Mouse (Mus musculus): ENCODE measurements around the gene Plpp3.
A peak's percentile ranks its signal among the peaks of the same experiment; 100 is the strongest.

Gene Plpp3

DNA sequence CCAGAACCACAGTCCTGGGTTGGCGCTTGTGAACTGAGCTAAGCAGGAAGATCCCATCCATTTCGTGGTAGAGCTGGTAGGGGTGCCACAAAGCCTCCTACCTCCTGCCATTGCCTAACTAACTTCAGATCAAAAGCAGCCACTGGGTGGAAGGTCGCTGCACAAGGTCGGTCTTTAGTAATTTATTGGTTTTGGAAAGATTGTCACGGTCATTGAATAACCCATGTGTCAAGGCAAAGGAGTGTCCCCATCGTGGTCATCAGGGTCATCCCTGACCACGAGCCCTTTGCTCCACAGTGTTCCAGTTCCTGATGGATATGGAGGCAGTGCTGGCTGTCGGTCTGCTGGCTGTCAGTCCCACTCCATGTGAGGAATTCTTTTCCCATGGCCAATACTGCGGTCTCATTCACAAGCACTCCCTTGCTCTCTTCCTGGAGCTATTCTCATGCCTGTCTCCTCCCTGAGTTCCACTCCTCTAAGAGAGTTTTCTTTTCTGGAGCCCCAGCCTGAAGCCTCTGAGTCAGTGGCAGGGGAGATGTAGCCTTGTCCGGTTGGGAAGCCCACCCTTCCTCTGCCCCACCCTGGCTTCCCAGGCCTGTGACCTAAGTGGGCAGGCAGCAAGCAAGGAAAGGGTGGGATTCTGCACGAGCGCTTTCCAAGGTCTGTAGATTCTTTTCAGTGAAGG, 58.7 kb downstream of the Plpp3 start:
- DNase-seq (ENCODE audit: extremely low read depth, insufficient read length, low spot score) = no peak

DNA sequence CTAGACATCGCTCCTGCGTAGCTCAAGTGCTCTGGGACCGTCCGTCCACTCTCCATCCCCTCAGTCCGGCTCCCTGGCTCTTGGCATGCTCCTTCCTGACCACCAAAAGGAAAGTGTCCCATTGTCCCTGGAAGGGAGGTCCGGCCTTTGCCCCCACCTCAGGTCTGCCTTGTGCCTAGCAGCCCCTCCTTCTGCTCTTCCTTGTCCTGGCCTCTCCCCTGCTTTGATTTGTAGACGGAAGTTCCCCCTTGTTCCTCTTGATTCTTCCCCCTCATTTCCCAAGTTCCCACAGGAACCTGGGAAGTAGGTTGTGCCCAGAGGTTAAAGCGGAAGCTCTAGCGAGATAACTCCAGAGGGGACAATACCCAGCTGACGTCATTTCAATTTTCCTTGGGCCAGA, 61.1 kb downstream of the Plpp3 start:
- DNase-seq (ENCODE audit: extremely low read depth, insufficient read length, low spot score) = no peak

DNA sequence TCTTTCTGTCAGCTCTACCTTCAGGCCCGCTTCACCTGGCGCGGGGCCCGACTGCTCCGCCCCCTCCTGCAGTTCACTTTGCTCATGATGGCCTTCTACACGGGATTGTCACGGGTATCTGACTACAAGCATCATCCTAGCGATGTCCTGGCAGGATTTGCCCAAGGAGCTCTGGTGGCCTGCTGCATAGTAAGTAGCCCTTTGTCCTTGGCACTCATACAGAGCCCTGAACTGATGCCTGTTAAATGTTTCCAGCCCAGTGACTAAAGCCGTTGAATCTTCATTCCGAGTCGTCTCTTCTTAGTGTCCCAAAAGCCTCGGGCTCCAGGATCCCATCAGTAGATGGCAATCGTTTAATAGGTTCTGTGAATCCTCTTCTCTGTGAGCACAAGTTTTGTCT, 62.2 kb downstream of the Plpp3 start:
- no peak for DNase-seq (ENCODE audit: extremely low read depth, insufficient read length, low spot score)

DNA sequence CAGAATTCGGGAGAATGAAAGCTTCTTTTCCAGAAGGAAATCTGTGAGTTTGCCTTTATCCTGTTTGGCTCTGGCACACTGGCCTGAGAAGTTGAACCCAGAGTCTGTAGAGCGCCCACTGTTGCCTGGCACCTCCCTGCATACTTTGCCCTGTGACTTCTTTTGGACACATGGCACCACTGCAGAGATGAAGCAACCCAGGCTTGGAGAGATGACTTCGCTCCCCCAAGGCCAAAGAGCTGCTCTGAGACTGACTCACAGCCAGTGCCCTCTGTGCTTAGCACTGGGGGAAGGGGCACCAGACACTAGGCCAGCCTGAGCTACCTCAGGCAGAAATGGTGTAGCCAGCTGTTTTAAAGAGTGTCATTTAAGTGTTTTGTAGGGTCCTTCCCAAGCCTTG, 63.7 kb downstream of the Plpp3 start:
- DNase-seq (ENCODE audit: extremely low read depth, insufficient read length, low spot score) = peak; percentile 41

DNA sequence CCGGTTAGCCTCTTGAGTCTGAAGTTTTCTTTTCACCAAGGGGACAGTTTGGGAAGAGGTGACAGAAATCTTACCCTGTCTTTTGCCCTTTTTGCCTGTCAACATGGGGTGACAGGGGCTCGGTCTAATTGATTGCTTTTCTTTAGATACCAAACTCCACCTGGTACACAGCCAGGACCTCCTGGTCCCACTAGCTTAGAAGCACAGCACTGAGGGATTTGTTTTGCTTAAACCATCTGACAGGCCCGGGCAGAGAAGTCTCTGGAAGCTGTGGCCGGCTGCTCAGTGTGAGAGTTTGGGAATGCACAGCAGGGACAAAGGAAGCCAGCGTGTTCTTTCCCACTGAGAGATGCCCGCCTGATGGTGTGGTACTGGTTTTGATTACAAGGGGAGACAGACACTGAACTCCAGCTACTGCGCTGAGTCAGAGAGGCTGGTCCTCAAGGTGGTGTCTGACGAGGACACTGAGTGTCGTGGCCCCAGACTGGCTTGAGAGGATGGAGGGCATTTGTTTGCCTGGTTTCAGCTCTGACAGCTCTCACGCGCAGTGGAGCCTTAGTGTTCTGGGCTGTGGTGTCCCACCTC, 64.2 kb downstream of the Plpp3 start:
- DNase-seq (ENCODE audit: extremely low read depth, insufficient read length, low spot score) = no peak

DNA sequence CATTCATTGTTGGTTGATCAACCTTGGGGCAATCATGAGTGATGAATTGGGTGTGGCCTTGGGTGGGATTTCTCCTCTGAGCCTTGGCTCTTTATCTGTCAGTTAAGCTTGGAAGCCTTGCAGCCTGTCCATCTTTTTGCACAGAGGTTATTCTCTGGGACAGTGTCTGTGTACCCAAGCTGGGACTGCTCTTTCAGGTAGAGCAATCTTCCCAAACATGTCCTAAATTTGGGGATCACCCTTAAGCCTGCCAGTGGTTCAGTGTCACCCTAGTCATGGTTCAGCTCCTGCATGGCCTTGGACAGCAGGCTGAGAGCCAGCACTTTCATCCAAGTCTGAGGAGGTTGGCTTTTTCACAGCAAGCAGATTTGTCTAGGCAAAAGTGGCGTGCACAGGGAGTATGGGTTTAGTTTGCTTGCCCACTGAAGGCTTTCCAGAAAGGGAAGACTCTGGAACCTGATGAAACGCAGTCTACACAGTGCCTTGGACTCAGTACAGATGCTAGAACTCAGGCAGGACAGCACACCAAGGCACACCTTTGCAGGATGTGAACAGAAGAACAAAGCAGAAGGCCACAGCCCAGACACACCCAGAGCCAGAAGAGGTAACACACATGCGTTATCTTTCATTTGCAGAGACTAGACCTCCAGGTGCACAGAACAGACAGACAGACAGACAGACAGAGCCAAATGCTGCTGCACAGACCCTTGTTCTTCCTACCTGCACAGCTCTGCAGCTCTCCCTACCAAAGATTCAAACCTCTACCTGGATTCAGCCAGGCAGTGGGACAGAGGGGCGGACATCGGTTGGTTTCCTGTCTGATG, 66.2 kb downstream of the Plpp3 start:
- DNase-seq (ENCODE audit: extremely low read depth, insufficient read length, low spot score) = no peak

DNA sequence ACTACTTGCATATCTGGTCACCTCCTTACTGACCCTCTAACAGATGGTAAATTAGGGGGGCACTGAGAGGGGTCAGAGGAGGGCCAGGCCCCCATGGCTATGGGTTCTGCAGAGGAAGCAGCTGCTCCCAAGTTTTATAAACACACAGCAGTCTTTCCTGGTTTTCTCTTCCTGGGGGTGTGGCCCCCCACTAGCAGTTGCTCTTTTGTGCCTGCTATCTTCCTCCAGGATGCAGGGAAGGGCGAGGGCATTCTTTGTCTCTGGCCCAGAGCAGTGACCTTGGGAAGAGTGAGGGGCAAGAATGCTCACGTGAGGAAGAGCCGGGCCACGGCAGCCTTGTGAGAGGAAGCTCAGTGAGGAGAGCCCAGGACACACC, 66.8 kb downstream of the Plpp3 start:
- DNase-seq (ENCODE audit: extremely low read depth, insufficient read length, low spot score) = no peak

DNA sequence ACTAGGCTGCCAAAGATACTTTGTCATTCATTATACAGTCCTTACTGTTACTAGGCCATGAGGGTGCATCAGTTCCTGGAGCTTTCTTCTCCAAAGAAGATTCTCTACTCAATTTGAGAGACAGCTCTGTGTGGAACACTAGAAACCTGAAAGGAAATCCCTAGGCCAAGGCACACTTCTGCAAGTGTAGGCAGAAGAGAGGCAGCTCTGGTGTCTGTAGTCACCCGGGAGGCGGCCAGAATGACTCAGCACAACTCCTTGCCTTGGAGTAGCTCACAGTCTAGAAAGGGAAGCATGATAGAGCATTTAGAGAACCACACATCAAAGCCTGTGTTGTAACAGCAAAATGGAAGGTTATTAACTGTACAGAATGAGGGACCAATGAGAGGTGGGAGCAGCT, 68.4 kb downstream of the Plpp3 start:
- DNase-seq (ENCODE audit: extremely low read depth, insufficient read length, low spot score) = peak; percentile 45

DNA sequence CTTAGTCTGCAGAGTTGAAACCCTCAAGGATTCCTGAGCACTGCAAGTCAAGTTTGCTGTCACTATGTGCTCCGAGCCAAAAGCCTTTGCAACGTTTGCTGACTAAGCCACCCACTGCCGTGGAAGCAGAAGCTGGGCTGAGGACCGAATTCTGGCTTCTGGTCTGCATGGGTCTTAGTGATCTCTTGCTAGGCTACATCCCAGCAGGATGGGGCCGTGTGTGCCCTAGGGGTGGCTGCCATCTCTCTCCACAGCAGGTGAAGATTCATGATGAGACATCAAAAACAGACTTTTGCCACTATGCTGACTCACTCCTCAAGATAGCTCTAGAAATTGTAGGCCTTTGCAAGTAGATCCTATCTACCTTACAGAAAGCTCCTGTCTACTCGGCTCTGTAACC, 69.2 kb downstream of the Plpp3 start:
- DNase-seq (ENCODE audit: extremely low read depth, insufficient read length, low spot score) = peak; percentile 34

DNA sequence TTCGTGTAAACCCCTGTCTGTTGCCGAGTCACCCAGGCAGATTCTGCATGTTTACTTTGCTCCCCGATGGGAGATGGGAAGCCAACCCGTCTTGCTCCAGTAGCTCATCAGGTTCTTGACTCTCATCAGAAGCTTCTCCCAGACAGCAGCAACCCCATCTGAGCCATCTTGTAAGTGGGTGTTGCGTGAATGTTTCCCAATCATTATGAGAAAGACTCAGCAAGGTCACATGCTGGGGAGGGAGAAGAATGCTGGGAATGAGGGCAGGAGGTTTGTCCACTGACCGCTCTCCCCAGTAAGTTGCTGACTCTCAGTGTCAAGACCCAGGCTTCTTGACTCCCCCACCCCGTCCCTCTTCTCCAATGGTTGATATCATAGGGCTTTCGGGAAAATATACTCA, 73.0 kb downstream of the Plpp3 start:
- no peak for DNase-seq (ENCODE audit: extremely low read depth, insufficient read length, low spot score)

DNA sequence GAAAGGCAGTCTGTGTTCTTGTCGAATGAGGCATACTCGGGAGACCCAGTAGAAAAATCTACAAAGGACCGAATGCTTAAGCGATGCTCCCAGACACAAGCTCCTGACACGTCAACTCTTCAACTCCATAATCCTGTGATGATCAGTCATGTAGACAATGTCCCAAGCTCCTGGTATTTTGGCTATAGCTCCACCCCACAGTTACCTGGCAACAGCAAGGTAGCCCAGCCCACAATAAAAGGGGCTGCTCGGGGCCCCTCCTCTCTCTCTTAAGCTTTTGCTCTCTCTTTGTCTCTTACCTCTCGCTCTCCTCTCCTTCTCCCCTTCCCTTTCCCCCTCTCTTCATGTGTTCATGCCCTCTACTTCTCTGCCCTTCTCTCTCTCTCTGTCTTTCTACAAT, 83.1 kb downstream of the Plpp3 start:
- DNase-seq (ENCODE audit: extremely low read depth, insufficient read length, low spot score) = no peak

DNA sequence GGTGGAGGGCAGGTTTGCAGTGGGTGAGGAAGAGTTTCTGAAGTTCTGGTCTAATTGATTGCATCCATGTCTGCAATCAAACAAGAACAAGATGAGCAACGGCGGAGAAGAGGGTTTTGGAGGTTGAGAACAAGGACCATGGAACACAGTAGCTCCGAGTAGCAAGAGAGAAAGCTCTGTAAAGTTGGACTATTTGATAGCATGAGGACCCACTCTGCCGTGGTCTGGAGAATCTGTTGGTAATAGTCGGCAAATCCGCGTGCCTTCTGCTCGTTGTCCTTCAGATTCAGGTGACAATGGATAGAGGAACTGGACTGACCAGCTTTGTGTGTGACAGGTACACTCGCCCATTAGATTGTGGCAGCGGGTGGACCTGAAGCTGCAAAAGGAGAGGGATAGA, 87.8 kb downstream of the Plpp3 start:
- DNase-seq (ENCODE audit: extremely low read depth, insufficient read length, low spot score) = no peak

DNA sequence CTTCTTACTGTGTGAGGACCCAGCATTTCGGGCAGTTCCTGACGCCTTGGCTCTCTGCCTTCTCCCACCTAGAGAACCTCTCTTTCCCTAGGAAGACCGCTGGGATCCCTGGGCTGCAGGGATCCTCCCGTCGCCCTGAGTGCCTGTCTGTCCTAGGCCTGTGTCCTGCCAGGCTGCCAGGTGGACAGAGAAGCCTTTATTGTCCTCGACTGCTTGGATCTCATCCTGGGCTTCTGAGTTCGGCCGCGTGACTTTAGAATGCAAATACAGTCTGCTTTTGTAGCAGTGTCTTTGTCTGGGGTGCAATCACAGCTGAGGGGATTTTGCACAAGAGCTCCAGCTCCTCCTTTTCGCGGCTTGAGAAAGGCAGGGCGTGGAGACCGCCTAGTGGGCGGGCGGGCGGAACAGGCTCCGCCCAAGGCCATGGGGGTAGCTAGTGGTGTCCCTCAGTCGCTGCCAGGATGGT, 88.4 kb downstream of the Plpp3 start:
- DNase-seq (ENCODE audit: extremely low read depth, insufficient read length, low spot score) = no peak

DNA sequence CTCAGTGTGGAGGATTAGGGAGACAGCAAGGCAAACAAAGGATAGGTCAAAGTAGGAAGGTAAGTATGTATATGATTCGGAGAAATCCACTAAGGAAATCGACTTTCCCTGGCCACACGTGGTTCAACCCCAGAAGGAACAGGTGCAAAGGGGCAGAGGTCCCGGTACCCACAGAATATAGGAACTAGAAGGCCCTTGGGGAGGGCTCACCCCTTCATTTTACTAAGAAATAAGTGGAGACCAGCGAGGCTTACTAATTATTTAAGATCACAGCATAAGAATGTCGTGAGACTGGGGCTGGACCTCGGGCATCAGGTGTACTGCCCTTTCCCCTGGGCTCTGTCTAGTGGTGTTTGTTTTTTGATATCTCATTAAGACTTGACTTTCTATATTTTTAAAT, 89.2 kb downstream of the Plpp3 start:
- no peak for DNase-seq (ENCODE audit: extremely low read depth, insufficient read length, low spot score)

DNA sequence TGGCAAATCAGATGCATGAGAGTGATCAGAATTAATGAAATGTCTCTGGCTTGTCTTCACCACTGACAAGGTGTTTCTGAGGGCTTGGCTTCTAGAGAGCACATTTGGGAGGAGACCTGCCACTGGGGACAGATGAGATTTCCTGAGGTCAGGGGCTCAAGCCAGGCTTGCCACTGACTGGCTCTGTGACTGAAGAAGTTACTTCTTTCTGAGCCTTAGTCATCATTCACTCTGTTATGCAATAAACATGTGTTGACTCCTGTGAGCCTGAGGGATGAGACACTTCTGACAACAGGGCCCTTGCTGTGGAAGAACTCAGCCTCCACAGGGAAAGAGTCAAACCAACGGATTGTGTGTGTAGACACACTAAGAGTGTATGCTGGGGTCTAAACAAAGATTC, 91.0 kb downstream of the Plpp3 start:
- DNase-seq (ENCODE audit: extremely low read depth, insufficient read length, low spot score) = no peak

DNA sequence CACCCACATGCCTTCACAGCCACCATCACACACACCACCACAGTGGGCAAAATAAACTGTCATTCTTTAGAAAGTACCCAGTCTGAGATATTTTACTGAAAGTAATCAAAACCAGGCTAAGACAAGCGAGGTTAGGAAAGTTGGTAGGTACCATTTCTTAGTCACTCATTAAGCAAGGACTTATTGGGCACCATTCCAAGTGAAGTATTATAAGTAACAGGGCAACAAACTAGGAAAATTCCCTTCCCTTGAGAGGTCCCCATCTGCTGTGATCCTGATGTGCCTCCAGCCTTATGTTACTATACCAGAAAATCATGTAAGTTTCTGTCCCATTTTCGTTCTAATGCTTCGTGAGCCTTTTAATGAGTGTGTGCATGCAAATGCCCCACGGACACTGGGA, 92.1 kb downstream of the Plpp3 start:
- DNase-seq (ENCODE audit: extremely low read depth, insufficient read length, low spot score) = no peak

DNA sequence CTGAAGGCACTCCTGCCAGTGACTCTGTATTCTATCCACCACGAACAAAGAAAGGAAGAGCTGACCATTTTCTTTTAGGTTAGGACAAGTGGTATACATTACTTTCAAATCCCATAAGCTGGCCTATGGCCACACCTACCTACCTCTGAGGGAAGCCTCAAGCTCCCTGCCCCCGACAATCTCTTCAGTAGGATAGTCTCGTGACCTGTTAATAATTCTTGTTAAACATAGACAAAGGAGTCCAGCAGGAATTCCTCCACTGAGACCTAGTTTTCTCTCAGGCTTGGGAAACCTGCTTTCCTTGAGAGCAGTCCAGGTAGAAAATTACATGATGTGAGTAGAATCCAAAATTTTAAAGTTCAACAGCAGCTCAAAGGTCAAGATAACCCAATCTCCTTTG, 93.8 kb downstream of the Plpp3 start:
- DNase-seq (ENCODE audit: extremely low read depth, insufficient read length, low spot score) = no peak

DNA sequence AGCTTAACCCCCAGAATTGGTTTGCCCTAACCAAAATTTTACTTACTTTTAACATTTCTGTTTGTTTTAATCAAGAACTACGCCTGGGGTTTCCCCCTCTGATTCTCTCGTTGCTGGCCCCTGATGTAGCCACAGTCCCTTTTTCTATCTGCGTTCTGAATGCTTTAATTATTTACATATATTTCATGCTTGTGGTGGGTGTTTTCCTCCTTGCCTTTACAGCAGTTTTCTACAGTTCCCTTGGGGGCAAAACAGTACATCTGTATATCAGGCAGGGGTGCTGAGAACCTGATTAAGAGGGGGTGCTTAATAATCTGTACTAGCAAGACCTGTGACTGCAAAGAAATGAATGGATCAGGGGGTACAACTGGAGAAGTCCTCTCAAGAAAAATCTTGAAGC, 94.9 kb downstream of the Plpp3 start:
- DNase-seq (ENCODE audit: extremely low read depth, insufficient read length, low spot score) = no peak

DNA sequence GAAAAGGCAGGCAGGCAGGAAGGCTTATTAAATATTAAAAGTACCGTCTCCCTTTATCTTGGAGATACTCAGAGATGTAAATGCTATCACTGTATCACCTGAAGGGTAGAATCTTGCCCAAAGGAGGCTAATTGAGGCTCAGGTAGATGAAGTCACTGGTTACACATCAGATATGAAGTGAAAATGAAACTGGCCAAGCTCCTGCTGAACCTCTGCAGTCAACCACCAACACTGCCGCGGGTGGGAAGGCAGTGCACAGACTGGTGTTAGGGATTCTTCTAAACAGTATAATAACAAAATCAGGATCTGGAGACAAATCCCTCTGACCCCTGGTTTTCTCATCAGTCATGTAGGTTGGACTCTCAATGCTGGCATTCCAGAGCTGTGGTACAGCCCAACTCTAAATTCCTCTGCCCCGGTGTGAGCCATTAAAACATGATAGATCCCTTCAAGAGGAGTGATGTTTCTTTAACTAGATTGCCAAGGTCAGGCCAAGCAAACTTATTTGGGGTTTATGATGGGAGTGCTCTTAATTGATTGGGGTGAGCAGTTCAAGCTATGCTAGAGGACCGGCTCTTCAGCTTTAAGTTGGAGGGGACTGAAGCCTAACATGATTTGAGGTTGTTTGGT, 95.5 kb downstream of the Plpp3 start:
- DNase-seq (ENCODE audit: extremely low read depth, insufficient read length, low spot score) = no peak

DNA sequence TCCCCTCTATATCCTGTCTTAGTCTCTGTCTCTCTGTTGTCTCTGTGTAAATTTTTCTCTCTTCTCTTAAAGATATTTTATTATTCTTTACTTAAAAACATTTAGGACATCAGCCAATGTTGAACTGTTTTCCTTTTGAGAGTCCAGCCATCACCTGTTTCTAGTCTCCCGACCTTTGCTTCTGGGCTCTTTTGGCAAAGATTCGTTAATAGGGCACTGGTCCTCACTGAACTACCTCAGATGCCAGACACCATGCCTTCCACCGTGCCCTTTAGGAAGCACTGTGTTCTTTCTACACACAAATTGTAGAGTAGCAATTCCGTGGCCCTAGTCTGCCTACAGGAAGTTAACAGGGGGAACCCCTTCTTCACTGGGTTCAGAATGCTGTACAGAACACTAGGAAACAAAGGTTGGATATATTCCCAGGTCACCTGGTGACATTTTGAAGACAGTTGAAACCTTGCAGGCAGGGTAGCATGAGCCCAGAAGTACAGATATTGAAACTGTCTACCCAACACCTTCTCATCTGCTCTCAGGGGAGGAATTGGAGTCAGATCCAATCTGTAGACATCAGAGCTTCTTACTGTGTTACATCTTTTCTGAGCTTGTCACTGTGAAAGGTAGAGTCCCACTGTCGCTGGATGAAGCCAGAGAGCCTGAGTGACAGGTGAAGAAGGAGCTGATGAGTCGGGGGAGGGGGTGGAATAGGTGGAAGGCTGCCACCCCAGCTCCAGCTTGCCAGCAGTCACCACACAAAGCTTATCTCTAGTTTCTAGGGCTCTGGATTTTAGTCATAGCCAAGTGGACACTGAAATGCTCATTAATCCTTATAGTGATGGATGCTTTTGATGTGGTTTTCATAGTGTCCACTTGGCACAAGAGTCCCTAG, 96.5 kb downstream of the Plpp3 start:
- no peak for DNase-seq (ENCODE audit: extremely low read depth, insufficient read length, low spot score)

DNA sequence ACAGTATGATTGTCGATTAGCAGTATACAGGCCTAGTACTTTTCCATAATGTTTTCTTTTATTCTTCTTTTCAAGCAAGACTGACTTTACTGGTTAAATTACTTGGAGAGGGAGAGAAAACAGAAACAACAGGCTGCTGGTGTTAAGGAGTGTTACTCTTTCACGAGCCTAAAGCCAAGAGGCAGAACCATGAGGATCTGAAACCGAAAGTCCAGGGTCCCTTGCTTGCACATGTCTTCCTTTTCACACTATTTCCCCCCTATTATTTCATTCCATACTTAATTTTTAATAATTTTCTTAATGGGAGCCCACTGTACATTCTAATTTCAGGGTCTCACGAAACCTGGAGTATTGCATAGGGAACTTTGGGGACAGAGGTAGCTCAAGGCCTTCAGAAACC, 97.2 kb downstream of the Plpp3 start:
- DNase-seq (ENCODE audit: extremely low read depth, insufficient read length, low spot score) = no peak
